Mouse (Mus musculus) inflammation-experienced regulatory T-cells (primary cell): ENCODE results near the gene Mrpl34. TPM values are rescaled to one million over a fixed set of nuclear protein-coding genes. Genes with fewer than 3 reads are reported as not detected.

ENCODE experiments used
- polyA plus RNA-seq, 2 experiments: library from polyadenylated mRNA; unstranded; fragments of 100-300 nt; shearing (Covaris generic); gene quantifications; one replicate each; pipeline ENCODE4 v1.2.1; 2017

The Mrpl34 gene
- polyA plus RNA-seq, result 10 to 100 TPM; 60.4 to 63.2 TPM

DNA sequence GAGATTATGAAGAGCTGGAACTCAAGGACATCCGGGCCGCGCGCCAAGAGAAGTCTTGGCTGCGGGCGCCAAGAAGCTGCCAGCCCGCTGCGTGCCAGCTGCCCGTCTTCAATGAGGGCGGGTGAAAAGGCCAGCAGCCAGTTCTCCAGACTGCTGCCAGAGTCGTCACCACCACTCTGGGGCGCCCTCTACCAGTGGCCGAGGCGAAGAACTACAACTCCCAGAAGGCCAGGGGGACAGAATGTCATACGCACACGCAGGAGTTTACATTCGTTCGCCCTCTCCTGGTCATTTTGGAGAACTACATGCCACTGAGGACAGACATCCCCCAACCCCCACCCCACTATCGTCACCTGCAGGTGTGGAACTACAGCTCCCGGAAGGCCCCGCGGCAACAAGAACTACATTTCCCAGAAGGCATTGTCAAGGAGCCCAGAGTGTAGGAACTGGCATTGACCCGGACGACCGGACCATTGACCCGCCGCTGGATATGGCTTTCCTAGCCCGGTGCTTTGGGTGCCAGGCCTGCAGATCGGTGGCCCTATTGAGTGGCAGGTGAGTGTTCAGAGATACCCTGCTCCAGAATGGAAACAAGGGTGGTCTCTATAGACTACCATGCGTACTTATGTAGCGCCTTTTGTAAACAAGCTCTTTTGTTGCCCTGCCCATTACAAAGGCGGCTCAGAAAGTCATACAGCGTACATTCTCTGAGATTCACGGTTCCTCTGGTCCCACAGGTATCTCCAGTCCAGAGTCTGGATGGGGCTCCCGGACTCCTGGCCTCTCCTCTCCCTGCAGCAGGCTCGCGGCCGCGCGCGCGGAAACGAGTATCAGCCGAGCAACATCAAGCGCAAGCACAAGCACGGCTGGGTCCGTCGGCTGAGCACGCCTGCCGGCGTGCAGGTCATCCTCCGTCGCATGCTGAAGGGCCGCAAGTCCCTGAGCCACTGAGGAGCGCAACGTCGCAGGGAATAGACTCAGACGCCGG, at the start of gene Mrpl34:
Mrpl34 (plus strand) TSS at position 447 of the 988 bp plus-strand sequence.

GRCm38 (mm10) chr8:71463188-71464033, 1.3 kb upstream of the Mrpl34 start, which contains the start of gene Abhd8:
Gene Abhd8 (minus strand): TSS chr8:71463655.

DNA sequence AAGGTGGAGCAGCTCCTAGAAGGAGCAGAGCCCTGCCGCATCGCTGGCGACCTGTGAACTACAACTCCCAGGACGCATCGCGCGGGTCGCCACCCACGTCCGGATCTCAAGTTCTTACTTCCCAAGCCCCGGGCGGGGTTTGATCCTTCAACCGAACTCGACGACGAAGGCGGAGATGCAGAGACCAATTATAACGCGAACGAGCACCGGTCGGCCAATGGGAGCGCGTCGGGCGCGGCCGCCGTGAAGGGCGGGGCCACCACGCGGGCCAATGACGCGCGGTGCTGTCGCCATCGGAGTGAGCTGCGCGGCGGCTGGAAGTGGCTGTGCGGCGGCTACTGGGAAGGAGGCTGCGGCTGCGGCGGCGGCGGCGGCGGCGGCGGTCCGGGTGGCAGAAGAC, 4.2 kb downstream of the Mrpl34 start, which contains the start of gene Dda1:
Dda1 (plus strand) TSS at position 284 of the 400 bp plus-strand sequence.

GRCm38 (mm10) chr8:71485142-71486135, 20.7 kb downstream of the Mrpl34 start, which contains the start of gene Ano8:
Gene Ano8 (minus strand): TSS chr8:71485963.

GRCm38 (mm10) chr8:71487691-71488445, 23.1 kb downstream of the Mrpl34 start, which contains the start of gene Gtpbp3:
Gene Gtpbp3 (plus strand): TSS chr8:71488103.

GRCm38 (mm10) chr8:71511644-71512043, 46.9 kb downstream of the Mrpl34 start, which contains the start of gene Plvap:
Gene Plvap (minus strand): TSS chr8:71511752.

Other genes starting within 250 kb of the Mrpl34 start
- gene Myo9b, start 192.2 kb upstream of the Mrpl34 start, polyA plus RNA-seq, result 10 to 100 TPM; 56.5 to 66.5 TPM
- 10 to 100 TPM; 27.6 to 28.7 TPM for gene Haus8, start 192.0 kb upstream of the Mrpl34 start, polyA plus RNA-seq
- gene Use1, start 98.1 kb upstream of the Mrpl34 start, polyA plus RNA-seq, result 100 to 1,000 TPM; 143 to 150 TPM
- gene Ocel1, start 93.7 kb upstream of the Mrpl34 start, polyA plus RNA-seq, result 10 to 100 TPM; 17.6 to 23.5 TPM
- 10 to 100 TPM in 1 of 2 experiments, 1 to 10 TPM in 1; 6.9 to 14.3 TPM for gene Nr2f6, start 83.0 kb upstream of the Mrpl34 start, polyA plus RNA-seq
- under 1 TPM; 0.05 to 0.26 TPM for gene Ushbp1, start 69.2 kb upstream of the Mrpl34 start, polyA plus RNA-seq
- gene Babam1, start 68.1 kb upstream of the Mrpl34 start, polyA plus RNA-seq, result 100 to 1,000 TPM; 104 to 108 TPM
- gene Ankle1, start 58.9 kb upstream of the Mrpl34 start, polyA plus RNA-seq, result 1 to 10 TPM in 1 of 2 experiments, under 1 TPM in 1; 0.12 to 2.2 TPM
- 100 to 1,000 TPM; 123 to 182 TPM for gene Abhd8, start 1.3 kb upstream of the Mrpl34 start, polyA plus RNA-seq
- gene Dda1, start 4.2 kb downstream of the Mrpl34 start, polyA plus RNA-seq, result 100 to 1,000 TPM in 1 of 2 experiments, 10 to 100 TPM in 1; 83.3 to 115 TPM
- gene Ano8, start 21.0 kb downstream of the Mrpl34 start, polyA plus RNA-seq, result 10 to 100 TPM; 15.7 to 26.6 TPM
- gene Gtpbp3, start 23.1 kb downstream of the Mrpl34 start, polyA plus RNA-seq, result 1 to 10 TPM; 8.7 to 9.3 TPM
- under 1 TPM in 1 of 2 experiments, not detected in 1; 0.20 TPM for gene Plvap, start 46.8 kb downstream of the Mrpl34 start, polyA plus RNA-seq
- gene Ccdc194, start 60.8 kb downstream of the Mrpl34 start, polyA plus RNA-seq, result 1 to 10 TPM in 1 of 2 experiments, under 1 TPM in 1; 0.36 to 1.0 TPM
- 100 to 1,000 TPM; 106 to 121 TPM for gene Bst2, start 72.5 kb downstream of the Mrpl34 start, polyA plus RNA-seq
- 10 to 100 TPM; 98.2 to 98.4 TPM for gene Mvb12a, start 78.0 kb downstream of the Mrpl34 start, polyA plus RNA-seq
- gene Tmem221, start 93.9 kb downstream of the Mrpl34 start, polyA plus RNA-seq, result 1 to 10 TPM; 2.2 to 2.7 TPM
- gene Nxnl1, start 101.6 kb downstream of the Mrpl34 start, polyA plus RNA-seq, result 1 to 10 TPM in 1 of 2 experiments, under 1 TPM in 1; 0.18 to 3.6 TPM
- gene Slc27a1, start 103.9 kb downstream of the Mrpl34 start, polyA plus RNA-seq, result 10 to 100 TPM; 11.2 to 19.8 TPM
- gene Pgls, start 127.2 kb downstream of the Mrpl34 start, polyA plus RNA-seq, result 100 to 1,000 TPM in 1 of 2 experiments, 10 to 100 TPM in 1; 89.3 to 117 TPM
- gene Fam129c, start 132.7 kb downstream of the Mrpl34 start, polyA plus RNA-seq, result 10 to 100 TPM in 1 of 2 experiments, 1 to 10 TPM in 1; 7.0 to 10.3 TPM
- 10 to 100 TPM; 33.6 to 41.0 TPM for gene Colgalt1, start 146.0 kb downstream of the Mrpl34 start, polyA plus RNA-seq
- under 1 TPM; 0.43 to 0.69 TPM for gene Unc13a, start 206.8 kb downstream of the Mrpl34 start, polyA plus RNA-seq
- 100 to 1,000 TPM; 150 to 199 TPM for gene Jak3, start 211.3 kb downstream of the Mrpl34 start, polyA plus RNA-seq
- 10 to 100 TPM; 56.0 to 66.2 TPM for gene Insl3, start 224.3 kb downstream of the Mrpl34 start, polyA plus RNA-seq
- gene B3gnt3, start 236.8 kb downstream of the Mrpl34 start, polyA plus RNA-seq, result 1 to 10 TPM; 5.9 to 6.5 TPM